Mouse (Mus musculus): ENCODE measurements at regions not wholly inside any gene's neighbourhood (a gene's known extent, or its start where the extent isn't known, plus 50 kb on each side); places are given as distances from the start of the nearest gene placed in this dataset.
"Not testable (repeated sequence)": the region's sequence is repeated elsewhere in the genome, so short reads cannot be mapped to it uniquely, and the experiment has no call there.

- intact Hi-C loops (cut with DNase I), result no loop called here
- DNase-seq, result no peak
Measured at GRCm38 (mm10) chr6:41225382-41225781, 76.7 kb upstream of the Try4 start.

DNA sequence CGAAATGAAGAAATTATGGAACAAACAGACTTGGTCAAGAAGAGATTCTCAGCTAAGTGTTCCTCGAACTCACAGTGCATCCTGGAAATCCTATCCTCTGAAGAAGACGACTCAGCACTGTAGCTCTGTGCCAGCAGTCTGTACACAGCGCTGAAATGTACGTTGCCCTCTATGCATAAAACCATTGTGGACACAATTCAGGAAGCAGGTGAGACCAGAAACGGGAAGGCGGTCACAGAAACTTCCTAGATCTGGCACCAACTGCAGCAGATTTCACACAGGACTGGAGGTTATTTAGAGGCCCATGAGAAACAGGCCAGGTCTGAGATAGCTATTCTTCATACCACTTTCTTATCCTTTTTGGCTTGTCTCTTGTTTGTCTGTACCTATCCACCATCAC lies 83.7 kb upstream of the Try4 start:
- intact Hi-C loops (cut with DNase I), result no loop called here
- no peak for DNase-seq

DNA sequence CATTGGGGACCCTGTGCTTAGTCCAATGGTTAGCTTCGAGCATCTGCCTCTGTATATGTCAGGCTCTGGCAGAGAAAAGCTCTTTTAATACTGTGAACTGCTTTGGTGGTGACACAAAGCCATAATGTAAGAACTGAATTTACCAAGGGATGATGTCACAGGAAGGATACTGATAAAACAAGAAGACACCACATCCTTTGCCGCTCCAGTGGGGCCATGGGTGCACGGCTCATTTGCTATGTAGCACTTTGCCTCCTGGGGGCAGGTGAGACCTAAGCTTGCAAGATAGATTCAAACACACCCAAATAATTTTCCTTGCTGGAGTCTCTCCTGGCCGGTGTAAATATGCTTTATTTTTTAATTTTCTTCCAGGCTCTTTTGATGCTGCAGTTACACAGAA lies 86.2 kb upstream of the Try4 start:
- DNase-seq, result no peak
- intact Hi-C loops (cut with DNase I), result no loop called here

DNA sequence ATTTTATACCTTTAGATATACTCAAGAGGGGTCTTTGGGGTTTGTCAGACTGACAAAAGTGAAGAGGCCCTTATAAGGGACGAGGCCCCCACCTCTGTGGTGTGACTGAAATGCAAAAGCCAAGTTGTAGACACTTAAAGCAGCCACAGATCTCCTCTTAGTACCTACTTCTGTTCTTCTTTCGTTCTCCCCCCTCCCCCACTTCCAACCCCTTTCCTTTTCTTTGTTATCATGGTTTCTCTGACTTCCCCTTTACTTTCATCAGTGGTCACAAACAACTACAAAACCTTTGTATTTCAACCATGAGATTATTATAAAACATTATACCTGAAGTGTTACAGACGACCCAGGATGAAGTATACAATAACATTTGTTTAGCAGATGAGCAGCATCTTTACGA lies 96.2 kb upstream of the Try4 start:
- intact Hi-C loops (cut with DNase I), result no loop called here
- DNase-seq, result no peak

- intact Hi-C loops (cut with DNase I), result no loop called here
Measured at GRCm38 (mm10) chr6:41202882-41203281, 99.2 kb upstream of the Try4 start.

DNA sequence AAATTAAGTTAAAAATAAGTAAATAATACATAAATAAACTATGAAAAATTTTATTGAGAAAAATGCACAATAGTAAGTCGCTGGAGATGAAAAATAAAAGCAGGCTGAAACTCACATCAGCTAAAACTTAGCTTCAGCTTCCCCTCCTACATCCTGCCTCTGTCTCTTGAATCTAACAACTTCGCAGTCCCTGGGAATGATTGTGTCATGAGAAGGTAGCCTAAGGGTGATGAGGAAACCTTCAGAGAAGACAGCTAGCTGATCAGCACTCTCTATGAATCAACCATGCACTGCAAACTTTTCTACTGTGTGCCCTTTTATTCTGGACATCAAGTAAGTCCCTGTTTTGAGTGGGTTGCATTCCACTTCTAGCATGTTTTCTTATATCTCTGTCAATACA lies 99.8 kb upstream of the Try4 start:
- DNase-seq, result no peak
- intact Hi-C loops (cut with DNase I), result no loop called here

More at GRCm38 (mm10) chr6:41202882-41203281, 99.2 kb upstream of the Try4 start:
- DNase-seq, result no peak

DNA sequence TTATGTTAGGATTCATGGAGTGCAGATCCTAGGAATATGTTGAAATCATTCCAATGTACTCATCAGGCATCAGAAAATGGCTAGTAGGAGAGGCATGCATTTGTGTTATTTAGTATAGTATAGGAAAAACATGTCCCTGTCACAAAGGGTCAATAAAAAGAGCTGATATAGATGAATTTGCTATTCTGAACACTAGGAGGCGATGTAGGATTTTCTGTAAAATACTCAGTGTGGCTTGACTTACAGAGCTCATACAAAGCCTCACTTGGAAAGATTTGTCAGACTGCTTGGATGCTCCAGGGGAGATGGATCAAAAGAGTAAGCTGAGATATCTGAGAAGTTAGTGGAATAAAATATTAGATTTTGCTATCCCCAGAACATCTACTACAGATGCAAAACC lies 107.6 kb upstream of the Try4 start:
- no peak for DNase-seq
- intact Hi-C loops (cut with DNase I), result no loop called here

DNA sequence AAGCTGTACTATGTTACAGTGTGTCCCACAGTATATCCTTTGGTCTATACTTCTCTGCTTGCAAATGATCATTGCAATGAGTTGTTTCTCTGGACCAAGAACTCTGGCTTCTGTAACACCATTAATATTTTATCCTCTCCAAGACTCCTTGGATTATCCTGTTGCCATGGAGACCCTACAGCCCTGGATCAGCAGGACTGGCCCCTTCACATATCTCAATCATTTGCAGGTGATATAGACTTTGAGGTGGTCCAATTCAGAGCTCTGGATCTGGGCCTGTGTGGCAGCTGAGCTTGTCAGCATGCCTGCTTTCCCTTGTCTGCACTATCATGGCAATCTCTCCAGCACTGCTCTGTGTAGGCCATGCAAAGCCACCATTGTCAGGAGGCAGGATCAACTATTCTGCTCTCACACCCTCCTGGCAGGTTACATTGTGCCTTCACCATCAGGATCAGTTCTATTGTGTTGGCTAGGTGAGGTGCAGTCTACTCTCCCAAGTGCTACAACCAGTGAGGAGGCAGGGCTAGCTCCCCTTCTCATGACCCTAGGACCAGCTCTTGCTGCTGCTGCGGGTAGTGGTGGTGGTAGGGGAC lies 110.2 kb upstream of the Try4 start:
- intact Hi-C loops (cut with DNase I), result no loop called here
- DNase-seq, result no peak

DNA sequence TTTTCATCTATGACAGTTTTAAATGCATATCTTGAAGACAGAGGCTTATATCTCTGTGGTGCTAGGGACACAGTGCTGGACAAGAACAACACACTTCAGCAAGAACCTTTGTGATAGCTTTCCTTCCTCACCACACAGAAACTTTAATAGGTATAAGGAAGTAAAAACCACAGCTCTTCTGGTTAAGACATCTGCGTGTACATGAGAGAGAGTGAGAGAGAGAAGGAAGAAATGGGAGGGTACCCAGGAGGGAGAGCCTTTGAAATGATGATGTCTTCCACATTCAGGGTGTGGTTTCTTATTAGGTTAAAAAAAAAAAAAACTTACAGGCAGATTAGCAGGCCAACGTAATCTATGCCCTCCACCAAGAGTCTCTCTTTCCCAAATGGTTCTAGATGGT lies 113.2 kb upstream of the Try4 start:
- intact Hi-C loops (cut with DNase I), result no loop called here
- no peak for DNase-seq

DNA sequence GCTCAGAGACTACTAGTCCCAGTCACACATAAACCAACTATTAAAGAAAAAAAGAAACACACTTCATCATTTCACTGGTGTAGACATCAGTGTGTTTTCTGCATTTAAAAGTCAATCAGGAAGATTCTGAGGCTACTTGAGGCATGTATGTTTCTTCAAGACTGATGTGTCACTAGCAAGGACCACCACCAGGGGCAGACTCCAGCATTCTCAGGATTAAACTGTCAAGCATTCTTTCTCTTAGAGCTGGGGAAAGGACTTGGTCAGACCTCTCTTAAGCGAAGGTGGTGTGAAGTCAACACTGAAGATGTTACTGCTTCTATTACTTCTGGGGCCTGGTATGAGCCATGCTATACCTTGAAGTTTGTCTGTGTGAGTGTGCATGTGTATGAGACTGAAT lies 114.1 kb upstream of the Try4 start:
- intact Hi-C loops (cut with DNase I), result no loop called here
- no peak for DNase-seq

- no peak for DNase-seq
- intact Hi-C loops (cut with DNase I), result no loop called here
Measured at GRCm38 (mm10) chr6:41178896-41179295, 123.2 kb upstream of the Try4 start.

DNA sequence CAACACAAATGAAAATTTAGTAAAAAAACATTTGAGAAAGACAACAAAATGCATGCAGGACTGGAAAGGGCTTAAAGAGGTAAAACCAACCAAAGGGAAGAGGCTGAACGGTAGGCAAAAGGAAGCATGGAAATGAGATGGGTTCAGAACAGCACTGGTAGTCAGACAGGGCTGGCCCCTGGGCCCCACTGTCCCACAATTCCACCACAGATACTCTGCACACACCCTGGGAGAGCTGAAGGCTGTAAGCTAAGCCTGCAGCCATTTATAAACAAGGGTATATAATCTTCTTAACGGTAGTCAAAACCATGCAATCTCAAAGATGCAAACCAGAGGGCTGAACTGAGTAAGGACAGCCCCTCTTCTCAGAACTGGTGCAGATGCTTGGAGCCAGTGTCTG lies 124.0 kb upstream of the Try4 start:
- no peak for DNase-seq
- intact Hi-C loops (cut with DNase I), result no loop called here

GRCm38 (mm10) chr6:41177152-41177551 lies 124.9 kb upstream of the Try4 start:
- DNase-seq, result no peak
- intact Hi-C loops (cut with DNase I), result no loop called here

DNA sequence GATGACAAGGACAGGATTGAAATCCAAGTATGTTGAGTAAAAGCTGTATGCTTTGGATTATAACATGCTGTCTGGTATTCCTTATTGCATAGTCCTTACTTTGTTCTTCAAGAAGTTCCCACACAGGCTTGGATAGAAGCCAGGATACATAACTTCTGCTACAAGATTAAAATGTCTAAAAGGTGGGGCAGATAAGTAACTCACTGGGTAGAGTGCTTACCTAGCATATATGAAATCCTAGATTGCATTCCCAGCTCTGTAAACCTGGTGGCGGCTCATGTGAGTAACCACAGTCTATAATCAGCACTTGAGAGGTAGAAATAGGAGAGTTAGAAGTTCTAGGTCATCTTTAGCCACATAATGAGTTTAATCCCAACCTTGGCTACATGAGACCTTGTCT lies 126.0 kb upstream of the Try4 start:
- intact Hi-C loops (cut with DNase I), result no loop called here

DNA sequence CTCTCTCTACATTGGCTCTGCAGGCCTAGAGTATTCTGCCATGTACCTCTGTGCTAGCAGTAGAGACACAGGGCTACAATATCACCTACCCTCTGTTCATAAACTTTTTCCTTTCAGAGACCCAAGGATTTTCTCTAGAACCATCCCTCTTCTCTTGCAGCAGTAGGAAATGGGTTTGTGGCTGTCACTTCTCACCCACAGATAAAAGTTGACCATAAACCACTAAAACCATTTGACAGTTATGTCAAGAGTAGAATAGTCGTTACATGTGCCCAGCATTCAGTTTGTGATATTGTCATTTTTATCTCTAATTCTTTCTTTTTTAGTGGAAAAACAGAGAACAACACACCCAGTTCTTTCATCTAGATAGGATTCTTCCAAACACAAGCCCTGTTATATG lies 128.2 kb upstream of the 2210010C04Rik start:
- DNase-seq, result no peak
- intact Hi-C loops (cut with DNase I), result no loop called here

More for the DNA sequence above, 126.0 kb upstream of the Try4 start:
- DNase-seq, result no peak

GRCm38 (mm10) chr6:41161693-41162092 lies 126.4 kb upstream of the 2210010C04Rik start:
- DNase-seq, result no peak
- intact Hi-C loops (cut with DNase I), result no loop called here

- intact Hi-C loops (cut with DNase I), result no loop called here
- DNase-seq, result no peak
Measured at GRCm38 (mm10) chr6:41152101-41152500, 116.8 kb upstream of the 2210010C04Rik start.

GRCm38 (mm10) chr6:41151542-41151941 lies 116.2 kb upstream of the 2210010C04Rik start:
- no peak for DNase-seq
- intact Hi-C loops (cut with DNase I), result no loop called here

GRCm38 (mm10) chr6:41140916-41141315 lies 105.6 kb upstream of the 2210010C04Rik start:
- DNase-seq, result no peak
- intact Hi-C loops (cut with DNase I), result no loop called here

DNA sequence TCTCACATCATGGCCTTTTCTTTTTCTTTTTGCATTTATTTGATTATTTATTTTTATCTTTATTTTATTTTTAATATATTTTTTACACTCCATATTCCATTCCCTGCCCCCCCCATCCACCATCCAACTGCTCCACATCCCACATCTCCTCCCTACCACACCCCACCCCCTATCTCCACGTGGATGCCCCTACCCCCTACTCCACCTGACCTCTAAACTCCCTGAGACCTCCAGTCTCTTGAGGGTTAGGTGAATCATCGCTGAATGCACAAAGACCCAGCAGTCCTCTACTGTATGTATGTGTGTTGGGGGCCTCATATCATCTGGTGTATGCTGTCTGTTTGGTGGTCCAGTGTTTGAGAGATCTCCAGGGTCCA lies 102.1 kb upstream of the 2210010C04Rik start:
- intact Hi-C loops (cut with DNase I), result loop anchor here (2.0 kb wide), 1 partner anchor 391 kb away; no protein-coding TSS in a partner anchor

DNA sequence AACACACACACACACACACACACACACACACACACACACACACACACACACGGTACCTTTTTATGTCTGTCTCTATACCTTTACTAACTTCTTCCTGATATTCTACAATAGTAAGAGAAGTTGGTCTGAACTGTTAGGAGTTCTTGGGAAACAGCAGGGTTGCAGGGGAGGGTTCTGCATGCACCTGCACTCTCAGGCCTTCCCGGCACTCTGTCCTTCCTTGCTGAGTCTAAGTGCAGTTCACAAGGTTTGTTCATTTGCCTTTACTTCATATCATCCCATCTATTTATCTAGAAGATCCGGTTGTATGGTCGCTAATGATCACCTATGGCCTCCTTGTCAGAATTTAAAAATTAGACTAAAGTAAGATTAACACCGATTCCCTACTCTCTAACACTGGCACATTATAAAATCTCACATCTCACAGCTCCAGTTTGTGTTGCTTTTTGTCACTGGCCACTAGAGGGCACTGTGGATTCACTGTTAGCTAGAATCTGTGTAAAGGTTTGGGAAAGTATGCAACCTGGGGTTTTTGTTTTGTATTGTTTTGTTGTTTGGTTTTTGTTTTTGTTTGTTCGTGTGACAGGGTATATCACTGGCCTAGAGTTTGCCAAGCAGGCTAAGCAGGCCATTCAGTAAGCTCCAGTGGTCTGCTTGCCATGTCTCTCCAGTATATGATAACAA lies 101.5 kb upstream of the 2210010C04Rik start:
- peak; percentile 18 to 32 for DNase-seq
- intact Hi-C loops (cut with DNase I), result loop anchor here (2.0 kb wide), 1 partner anchor 392 kb away; no protein-coding TSS in a partner anchor

More for the DNA sequence above, 102.1 kb upstream of the 2210010C04Rik start:
- DNase-seq, result not testable (repeated sequence)

DNA sequence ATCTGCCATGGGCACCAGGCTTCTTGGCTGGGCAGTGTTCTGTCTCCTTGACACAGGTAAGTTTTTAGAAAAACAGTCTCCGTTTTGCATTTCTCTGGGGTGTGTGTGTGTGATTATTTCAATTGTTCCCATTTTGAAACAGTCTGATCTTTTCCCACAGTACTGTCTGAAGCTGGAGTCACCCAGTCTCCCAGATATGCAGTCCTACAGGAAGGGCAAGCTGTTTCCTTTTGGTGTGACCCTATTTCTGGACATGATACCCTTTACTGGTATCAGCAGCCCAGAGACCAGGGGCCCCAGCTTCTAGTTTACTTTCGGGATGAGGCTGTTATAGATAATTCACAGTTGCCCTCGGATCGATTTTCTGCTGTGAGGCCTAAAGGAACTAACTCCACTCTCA lies 99.9 kb upstream of the 2210010C04Rik start:
- intact Hi-C loops (cut with DNase I), result no loop called here
- DNase-seq, result no peak

- no peak for DNase-seq
- intact Hi-C loops (cut with DNase I), result no loop called here
Measured at GRCm38 (mm10) chr6:41129906-41130305, 94.6 kb upstream of the 2210010C04Rik start.
